Mouse (Mus musculus) naive thymus-derived CD4-positive, alpha-beta T cell, adult 5 months (primary cell): Measurements from ENCODE around the gene Cxcl10. TPM values are rescaled to one million over a fixed set of nuclear protein-coding genes. Genes with fewer than 3 reads are reported as not detected.

ENCODE experiments used
- polyA plus RNA-seq: library from polyadenylated mRNA; unstranded; fragments of 100-300 nt; shearing (Covaris generic); gene quantifications from one replicate; pipeline ENCODE4 v1.2.1, GENCODE M21; 2017

The Cxcl10 gene
- polyA plus RNA-seq, result 0.51 TPM

DNA sequence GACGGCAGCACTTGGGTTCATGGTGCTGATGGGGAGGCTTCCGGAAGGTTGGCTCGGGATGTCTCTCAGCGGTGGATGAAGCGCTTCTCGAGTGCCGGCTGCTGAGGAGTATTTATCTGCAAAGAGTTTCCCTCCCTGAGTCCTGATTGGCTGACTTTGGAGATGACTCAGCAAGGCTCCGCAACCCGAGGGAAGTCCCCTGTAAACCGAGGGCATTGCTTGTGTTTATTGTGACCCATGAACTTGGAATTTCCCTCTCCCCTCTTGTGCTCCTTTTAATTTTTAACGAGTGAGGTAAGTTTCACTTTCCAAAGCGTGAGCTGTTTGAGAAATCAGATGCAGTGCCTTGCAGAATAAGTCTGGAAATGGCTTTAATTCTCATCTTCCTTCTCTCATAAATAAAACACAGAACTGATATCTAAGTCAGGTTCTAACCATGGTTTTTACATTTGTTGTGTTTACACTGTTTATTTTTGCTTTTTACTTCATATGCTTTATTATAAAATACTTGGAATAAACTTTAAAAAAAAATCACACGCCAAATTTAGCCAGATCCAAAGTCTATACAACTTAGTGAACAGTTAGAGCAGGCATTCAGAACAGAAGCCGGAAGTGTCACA lies at the start of gene Cxcl10:
Gene Cxcl10 (minus strand): TSS at position 96 of the 620 bp plus-strand sequence.

DNA sequence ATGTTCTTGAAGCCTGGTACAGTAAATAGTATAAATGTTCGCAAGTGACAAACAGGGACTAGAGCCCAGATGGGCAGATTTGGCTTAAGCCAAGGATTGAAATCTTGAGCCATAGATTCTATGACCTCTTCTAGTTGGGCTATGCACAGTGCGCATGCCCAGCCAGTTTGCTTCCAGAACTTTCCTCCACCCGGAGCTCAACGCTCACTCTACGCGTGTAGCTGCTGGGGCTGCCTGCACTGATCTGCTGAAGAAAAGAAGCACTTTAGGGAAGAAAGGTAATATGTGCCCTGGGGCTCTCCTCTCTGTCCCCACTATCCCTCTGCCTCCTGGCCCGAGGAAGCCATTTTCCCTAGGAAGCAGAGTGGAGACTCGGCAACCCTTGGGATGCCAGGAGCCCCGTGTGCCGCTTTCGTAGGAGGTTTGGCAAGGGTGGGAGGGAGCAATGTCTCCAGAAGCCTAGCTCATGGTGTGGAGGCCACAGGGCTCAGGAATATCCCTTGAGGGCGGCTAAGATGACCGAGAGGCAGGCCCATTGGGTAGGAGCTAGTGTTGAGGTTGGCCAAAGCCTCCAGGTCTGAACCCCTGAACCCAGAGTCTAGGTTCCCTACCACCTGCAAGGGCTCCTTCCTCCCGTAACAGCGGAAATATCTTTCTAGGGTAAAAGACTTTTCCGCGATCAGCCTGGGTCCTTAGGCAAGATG lies 16.9 kb downstream of the Cxcl10 start, which contains the start of gene Art3:
Gene Art3 (plus strand): TSS at position 193 of the 704 bp plus-strand sequence.

DNA sequence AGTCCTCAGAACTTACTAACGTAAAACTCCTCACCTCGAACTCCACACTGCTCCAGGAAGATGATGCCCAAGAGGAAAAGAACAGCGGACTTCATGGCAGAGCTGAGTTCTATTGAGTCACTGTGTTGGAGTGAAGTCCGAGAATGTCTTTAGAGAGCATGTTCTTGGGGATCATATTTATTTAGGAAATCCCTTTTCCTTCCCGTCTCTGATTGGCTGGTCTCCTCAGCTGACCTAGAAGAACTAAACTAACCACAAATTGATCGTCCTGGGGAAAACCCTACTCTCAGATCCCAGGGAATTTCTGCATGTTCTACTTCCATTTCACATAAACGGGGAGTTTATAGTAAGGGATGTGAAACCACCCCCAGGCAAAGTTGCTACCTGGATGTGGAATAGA lies 20.8 kb downstream of the Cxcl10 start, which contains the start of gene Cxcl9:
Gene Cxcl9 (minus strand): TSS at position 151 of the 400 bp plus-strand sequence.

DNA sequence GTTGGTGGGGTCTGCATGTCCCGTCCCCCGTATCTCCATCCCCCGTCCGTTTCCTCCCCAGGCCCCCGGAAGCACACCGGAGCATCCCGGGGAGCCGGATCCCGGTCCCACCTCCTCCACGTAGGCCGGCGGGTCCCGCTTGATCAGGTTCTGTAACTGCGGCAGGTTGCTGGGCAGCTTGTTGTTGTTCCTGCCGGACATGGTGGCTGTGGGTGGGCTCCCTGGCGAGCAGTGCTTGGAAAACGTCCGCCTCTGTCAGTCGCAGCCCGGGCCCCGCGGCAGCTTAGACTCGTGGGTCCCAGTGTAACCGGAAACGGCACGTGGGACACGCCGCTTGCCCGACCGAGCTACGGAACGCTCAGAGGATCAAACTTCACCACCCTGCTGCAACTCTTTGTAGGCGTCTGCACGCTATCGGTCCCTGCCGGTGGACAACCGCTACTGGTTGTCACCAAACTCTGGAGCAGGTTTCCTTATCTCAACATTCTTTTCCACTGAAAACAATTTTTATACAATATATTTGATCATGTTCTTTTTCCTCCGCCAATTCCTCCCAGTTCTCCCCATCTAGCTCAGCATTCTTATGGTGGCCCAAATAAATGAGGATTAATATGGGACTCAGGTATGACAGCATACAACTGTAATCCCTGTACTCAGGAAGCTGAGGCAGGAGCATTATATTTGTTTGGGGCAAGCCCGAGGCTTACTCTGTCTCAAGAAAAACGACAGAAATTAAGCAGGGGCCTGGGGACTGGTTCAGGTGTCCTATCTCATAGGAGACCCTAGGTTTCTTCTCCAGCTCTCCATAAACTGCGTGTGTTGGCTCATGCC lies 38.8 kb downstream of the Cxcl10 start, which contains the start of gene Sdad1:
Gene Sdad1 (minus strand): TSS at position 799 of the 831 bp plus-strand sequence.

Other genes with a start within 250 kb of the Cxcl10 start
- gene Uso1, start 211.0 kb downstream of the Cxcl10 start, polyA plus RNA-seq, result 71.9 TPM
- not detected for gene U90926, start 133.5 kb downstream of the Cxcl10 start, polyA plus RNA-seq
- gene Ppef2, start 92.6 kb downstream of the Cxcl10 start, polyA plus RNA-seq, result not detected
- gene Naaa, start 70.7 kb downstream of the Cxcl10 start, polyA plus RNA-seq, result 7.2 TPM
- gene Sdad1, start 38.4 kb downstream of the Cxcl10 start, polyA plus RNA-seq, result 62.9 TPM
- not detected for gene Cxcl9, start 20.8 kb downstream of the Cxcl10 start, polyA plus RNA-seq
- 1.4 TPM for gene Art3, start 17.1 kb downstream of the Cxcl10 start, polyA plus RNA-seq
- 48.7 TPM for gene Nup54, start 86.3 kb upstream of the Cxcl10 start, polyA plus RNA-seq
- gene Scarb2, start 157.9 kb upstream of the Cxcl10 start, polyA plus RNA-seq, result 29.7 TPM
- not detected for gene Fam47e, start 206.2 kb upstream of the Cxcl10 start, polyA plus RNA-seq